Mouse (Mus musculus): ENCODE results near the gene Rnf151. TPM values are rescaled to one million over a fixed set of nuclear protein-coding genes. Genes with fewer than 3 reads are reported as not detected.

Gene Rnf151
- polyA plus RNA-seq, 1 experiment = 0.35 TPM

- 18% methylated on average over 2 of the region's 2 CpGs for WGBS
- no peak for DNase-seq (ENCODE audit: low read depth, low spot score)
Measured at GRCm38 (mm10) chr17:24708646-24709045, 9.2 kb downstream of the Rnf151 start.

GRCm38 (mm10) chr17:24707801-24708425, 9.9 kb downstream of the Rnf151 start:
- DNase-seq (ENCODE audit: low read depth, low spot score) = no peak
- under 1% methylated on average over 24 of the region's 24 CpGs for WGBS

GRCm38 (mm10) chr17:24706982-24707800, 10.7 kb downstream of the Rnf151 start, which contains the start of gene Tbl3:
TSS of gene Tbl3 (minus strand) at chr17:24707660.
- DNase-seq (ENCODE audit: low read depth, low spot score) = no peak
- WGBS = under 1% methylated on average over 32 of the region's 32 CpGs

GRCm38 (mm10) chr17:24705821-24706220, 12.0 kb downstream of the Rnf151 start:
- no peak for DNase-seq (ENCODE audit: low read depth, low spot score)
- WGBS = 95% methylated on average over 3 of the region's 3 CpGs

- 84% methylated on average over 9 of the region's 9 CpGs for WGBS
- DNase-seq (ENCODE audit: low read depth, low spot score) = no peak
Measured at GRCm38 (mm10) chr17:24701251-24701650, 16.6 kb downstream of the Rnf151 start.

- DNase-seq (ENCODE audit: low read depth, low spot score) = peak; percentile 82
- 32% methylated on average over 2 of the region's 2 CpGs for WGBS
Measured at GRCm38 (mm10) chr17:24699473-24699872, 18.4 kb downstream of the Rnf151 start.

GRCm38 (mm10) chr17:24698715-24699114, 19.1 kb downstream of the Rnf151 start:
- DNase-seq (ENCODE audit: low read depth, low spot score) = no peak
- WGBS = 28% methylated on average over 9 of the region's 9 CpGs

- DNase-seq (ENCODE audit: low read depth, low spot score) = peak; percentile 59
- WGBS = 7% methylated on average over 5 of the region's 5 CpGs
Measured at GRCm38 (mm10) chr17:24697985-24698384, 19.9 kb downstream of the Rnf151 start.

- no peak for DNase-seq (ENCODE audit: low read depth, low spot score)
- under 1% methylated on average over 74 of the region's 76 CpGs for WGBS
Measured at GRCm38 (mm10) chr17:24696011-24696697, 21.7 kb downstream of the Rnf151 start, which contains the start of the genes Gfer and Noxo1. TSS of gene Gfer (minus strand) at chr17:24696156. TSS of gene Noxo1 (plus strand) at chr17:24696234.

- WGBS = 4% methylated on average over 47 of the region's 51 CpGs
- DNase-seq (ENCODE audit: low read depth, low spot score) = no peak
Measured at GRCm38 (mm10) chr17:24695326-24696010, 22.4 kb downstream of the Rnf151 start.

GRCm38 (mm10) chr17:24692385-24692784, 25.5 kb downstream of the Rnf151 start:
- 87% methylated on average over 5 of the region's 5 CpGs for WGBS
- no peak for DNase-seq (ENCODE audit: low read depth, low spot score)

GRCm38 (mm10) chr17:24689251-24690081, 28.4 kb downstream of the Rnf151 start, which contains the start of gene Syngr3:
TSS of gene Syngr3 (minus strand) at chr17:24689955.
- 2% methylated on average over 45 of the region's 55 CpGs for WGBS
- DNase-seq (ENCODE audit: low read depth, low spot score) = no peak

GRCm38 (mm10) chr17:24687599-24687998, 30.3 kb downstream of the Rnf151 start:
- 26% methylated on average over 23 of the region's 23 CpGs for WGBS
- no peak for DNase-seq (ENCODE audit: low read depth, low spot score)

- no peak for DNase-seq (ENCODE audit: low read depth, low spot score)
- WGBS = 1% methylated on average over 25 of the region's 25 CpGs
Measured at GRCm38 (mm10) chr17:24687146-24687595, 30.7 kb downstream of the Rnf151 start.

- no peak for DNase-seq (ENCODE audit: low read depth, low spot score)
Measured at GRCm38 (mm10) chr17:24686514-24686913, 31.3 kb downstream of the Rnf151 start.

GRCm38 (mm10) chr17:24677500-24678080, 40.3 kb downstream of the Rnf151 start:
- DNase-seq (ENCODE audit: low read depth, low spot score) = no peak
- 50% methylated on average over 24 of the region's 24 CpGs for WGBS

More at GRCm38 (mm10) chr17:24686514-24686913, 31.3 kb downstream of the Rnf151 start:
- WGBS = 54% methylated on average over 16 of the region's 16 CpGs

- DNase-seq (ENCODE audit: low read depth, low spot score) = no peak
- WGBS = 90% methylated on average over 5 of the region's 5 CpGs
Measured at GRCm38 (mm10) chr17:24676877-24677276, 41.0 kb downstream of the Rnf151 start.

GRCm38 (mm10) chr17:24676187-24676586, 41.7 kb downstream of the Rnf151 start:
- WGBS = 58% methylated on average over 2 of the region's 2 CpGs

More at GRCm38 (mm10) chr17:24676187-24676586, 41.7 kb downstream of the Rnf151 start:
- DNase-seq (ENCODE audit: low read depth, low spot score) = no peak
